Mouse (Mus musculus): ENCODE data around the gene Vax1. TPM values are rescaled to one million over a fixed set of nuclear protein-coding genes. Genes with fewer than 3 reads are reported as not detected.

The Vax1 gene
- not detected for total RNA-seq (2021)
- long read RNA-seq, experiment 1, result 0 reads
- long read RNA-seq, experiment 2, result 0 reads

- DNase-seq (ENCODE audit: low spot score in 2 of 2), result no peak
Measured at GRCm38 (mm10) chr19:59169936-59170765, at the start of gene Vax1. Gene Vax1, minus strand, starts transcription at chr19:59170056.

DNA sequence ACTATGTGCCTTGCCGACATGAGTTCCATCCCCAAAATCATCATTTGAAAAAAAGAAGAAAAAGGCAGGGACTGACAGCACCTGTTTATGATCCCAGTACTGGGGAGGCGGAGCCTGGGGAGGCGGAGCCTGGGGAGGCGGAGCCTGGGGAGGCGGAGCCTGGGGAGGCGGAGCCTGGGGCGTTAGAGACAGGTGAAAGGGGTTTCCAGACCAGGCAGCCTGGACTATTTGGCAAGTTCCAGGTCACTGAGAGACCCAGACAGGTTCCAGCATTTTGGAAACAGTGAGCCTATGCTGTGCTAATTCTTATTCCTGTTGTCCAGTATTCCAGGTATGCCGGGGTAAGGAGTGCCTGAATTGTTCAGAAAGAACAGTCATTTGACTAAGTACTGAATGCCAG is 49.1 kb upstream of the Vax1 start, which contains the start of gene Kcnk18:
Kcnk18 (plus strand) TSS at position 224 of the 400 bp plus-strand sequence.
- no peak for DNase-seq (ENCODE audit: low spot score in 2 of 2)

GRCm38 (mm10) chr19:59216891-59217290 is 47.0 kb upstream of the Vax1 start:
- no peak for DNase-seq (ENCODE audit: low spot score in 2 of 2)

DNA sequence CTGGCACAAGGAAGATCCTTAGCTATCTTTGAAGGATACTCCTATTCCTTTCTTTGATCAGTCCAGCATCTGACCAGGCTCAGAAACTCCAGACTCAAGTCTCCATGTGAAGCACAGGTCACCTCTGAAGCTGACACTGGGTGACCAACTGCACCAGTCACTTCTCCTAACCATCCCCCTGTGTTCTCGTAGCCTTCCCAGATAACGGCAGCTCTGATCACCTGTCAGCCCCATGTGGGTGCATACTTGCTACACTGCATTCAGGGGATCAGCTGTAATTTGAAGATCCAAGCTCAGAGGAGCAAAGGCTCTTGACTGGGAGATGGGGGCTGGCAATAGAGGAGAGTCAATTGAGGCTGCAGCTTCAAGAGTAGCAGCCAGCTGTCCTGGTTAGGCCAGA is 39.1 kb upstream of the Vax1 start:
- no peak for DNase-seq (ENCODE audit: low spot score in 2 of 2)

GRCm38 (mm10) chr19:59208475-59208874 is 38.6 kb upstream of the Vax1 start:
- DNase-seq (ENCODE audit: low spot score in 2 of 2), result peak; percentile 37 to 38

DNA sequence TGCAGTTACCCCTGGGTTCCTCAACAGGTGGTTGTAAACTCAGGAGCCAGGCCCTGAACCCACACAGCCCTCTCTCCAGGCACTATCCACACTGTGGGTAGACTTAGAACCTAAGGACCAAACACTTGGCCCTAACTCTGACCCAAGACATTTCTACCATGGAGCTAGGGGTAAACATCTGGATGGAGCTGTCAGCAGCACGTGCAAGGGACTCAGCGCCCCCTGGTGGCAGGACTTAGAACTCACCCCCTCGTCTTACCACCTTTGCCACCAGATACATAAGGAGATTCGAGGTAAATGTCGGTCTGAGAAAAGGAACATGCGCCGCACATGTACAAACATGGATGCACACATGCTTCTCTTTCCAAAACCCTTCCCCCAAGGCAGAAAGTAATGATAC is 28.3 kb upstream of the Vax1 start:
- DNase-seq (ENCODE audit: low spot score in 2 of 2), result peak; percentile 46 to 48

DNA sequence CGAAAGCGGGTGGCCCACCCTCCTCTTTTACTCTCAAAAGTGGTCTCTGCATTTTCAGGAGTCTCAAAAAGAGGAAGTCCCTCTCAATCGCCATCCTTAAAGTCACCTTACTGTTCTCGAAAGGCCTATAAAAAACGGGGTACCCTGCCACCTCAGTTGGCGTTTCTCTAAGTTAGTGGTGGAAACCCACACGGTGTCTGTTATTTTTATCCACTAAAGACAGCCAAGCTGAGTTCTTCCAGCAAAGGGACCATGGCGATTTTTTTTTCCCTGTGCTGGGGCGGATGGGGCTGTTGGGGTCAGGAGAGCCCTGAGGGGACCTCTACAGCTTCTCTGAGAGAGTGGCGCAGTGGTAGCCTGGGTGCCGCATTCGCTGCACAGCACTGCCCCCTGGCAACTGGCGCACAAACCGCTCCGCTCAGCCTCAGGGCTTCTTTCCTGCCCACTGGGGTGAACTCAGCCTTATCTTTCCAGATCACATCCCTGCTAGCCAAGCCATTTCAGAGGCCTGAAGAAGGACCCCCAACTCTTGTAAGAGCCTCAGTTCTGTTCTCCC is 26.3 kb upstream of the Vax1 start:
- DNase-seq (ENCODE audit: low spot score in 2 of 2), result peak in 1 of 2 experiments; percentile 34

- DNase-seq (ENCODE audit: low spot score in 2 of 2), result no peak
Measured at GRCm38 (mm10) chr19:59195181-59195770, 25.4 kb upstream of the Vax1 start.

DNA sequence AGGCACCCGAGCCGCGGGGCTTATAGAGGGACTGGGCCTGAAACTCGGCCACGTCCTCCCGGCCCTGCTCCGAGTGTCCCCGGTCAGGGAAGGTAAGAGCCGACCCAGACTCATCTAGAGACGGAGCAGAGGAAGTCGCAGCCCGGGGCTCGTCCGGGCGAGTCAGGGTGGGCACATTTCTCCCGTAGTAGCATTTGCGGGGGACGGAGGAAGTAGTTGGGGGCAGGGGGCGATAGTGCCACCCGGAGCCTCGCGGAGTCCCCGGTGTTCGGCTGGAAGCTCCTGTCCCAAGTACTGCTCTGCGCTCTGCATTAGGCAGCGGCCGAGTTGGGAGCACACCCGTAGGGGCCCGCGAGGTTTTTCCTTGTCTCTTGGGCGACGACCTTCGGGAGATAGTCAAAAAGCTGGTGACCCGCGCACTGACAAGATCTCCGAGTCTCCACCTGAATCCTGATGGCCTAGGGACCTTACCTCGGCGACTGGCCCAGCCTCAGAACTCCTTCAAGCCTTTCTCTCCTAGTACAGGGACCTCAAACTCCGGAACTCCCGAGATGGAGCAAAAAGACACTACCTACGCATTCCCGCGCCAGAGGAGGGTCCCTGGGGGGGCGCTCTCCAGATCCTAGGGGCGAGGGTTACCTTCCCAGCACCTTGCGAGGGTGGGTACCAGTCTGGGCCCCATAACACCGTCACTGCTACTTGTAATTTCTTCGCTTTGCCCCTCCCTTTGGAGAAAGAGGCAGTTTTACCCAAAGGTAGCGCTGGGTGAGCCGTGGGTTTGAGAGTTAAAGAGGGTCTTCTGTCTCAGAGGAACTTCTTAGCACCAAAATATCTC is 24.3 kb upstream of the Vax1 start:
- no peak for DNase-seq (ENCODE audit: low spot score in 2 of 2)

DNA sequence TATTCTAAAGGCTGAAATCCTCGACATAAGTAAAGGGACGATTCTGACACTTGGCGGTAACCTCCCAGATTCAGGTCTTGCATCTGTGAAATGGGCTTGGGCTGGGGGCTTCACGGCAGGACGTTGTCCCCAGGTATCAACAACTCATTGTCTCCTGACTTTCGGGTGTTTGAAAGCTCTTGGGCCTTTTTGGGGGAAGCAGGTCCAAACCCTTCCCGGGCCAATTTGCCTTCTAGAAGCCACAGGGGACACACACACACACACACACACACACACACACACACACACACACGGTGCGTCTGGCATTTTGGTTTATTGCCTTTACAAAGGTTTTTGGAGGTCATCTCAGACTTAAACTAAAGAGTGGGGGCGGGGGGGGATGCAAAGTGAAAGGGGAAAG is 23.6 kb upstream of the Vax1 start:
- DNase-seq (ENCODE audit: low spot score in 2 of 2), result no peak

DNA sequence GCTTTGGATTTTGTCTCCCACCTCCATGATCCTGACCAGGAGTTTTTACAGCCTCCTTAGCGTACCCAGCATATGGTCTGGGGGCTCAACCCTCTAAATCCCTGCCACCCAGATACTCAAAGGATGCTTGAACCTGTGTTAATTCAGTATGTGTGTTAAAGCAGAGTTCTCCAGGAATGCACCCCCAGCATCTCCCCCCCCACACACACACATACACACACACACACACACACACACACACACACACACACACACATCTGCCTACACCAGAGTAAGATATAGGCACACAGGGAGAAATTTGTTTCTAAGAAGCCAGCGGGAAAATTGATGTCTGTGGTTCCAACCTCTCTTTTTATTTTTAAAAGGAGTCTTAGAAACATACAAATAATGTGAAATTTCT is 22.6 kb upstream of the Vax1 start:
- no peak for DNase-seq (ENCODE audit: low spot score in 2 of 2)

DNA sequence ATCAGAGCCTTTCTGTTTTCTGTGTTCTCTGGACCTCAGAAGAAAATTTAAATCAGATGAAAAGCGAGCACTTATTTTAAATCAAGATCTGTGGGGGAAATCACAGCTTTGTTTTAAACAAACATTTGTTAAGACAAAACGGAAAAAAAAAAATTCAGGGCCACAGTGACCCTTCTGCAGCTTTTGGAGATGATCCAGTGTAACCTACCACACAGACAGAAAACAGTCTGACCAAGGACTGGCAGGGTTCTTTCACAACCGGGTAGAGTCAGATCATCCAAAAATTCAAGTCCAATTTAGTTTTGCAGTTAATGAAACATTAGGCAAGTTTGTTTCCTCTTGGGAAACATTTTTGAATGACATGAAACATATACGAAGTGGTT is 21.3 kb upstream of the Vax1 start:
- DNase-seq (ENCODE audit: low spot score in 2 of 2), result no peak

DNA sequence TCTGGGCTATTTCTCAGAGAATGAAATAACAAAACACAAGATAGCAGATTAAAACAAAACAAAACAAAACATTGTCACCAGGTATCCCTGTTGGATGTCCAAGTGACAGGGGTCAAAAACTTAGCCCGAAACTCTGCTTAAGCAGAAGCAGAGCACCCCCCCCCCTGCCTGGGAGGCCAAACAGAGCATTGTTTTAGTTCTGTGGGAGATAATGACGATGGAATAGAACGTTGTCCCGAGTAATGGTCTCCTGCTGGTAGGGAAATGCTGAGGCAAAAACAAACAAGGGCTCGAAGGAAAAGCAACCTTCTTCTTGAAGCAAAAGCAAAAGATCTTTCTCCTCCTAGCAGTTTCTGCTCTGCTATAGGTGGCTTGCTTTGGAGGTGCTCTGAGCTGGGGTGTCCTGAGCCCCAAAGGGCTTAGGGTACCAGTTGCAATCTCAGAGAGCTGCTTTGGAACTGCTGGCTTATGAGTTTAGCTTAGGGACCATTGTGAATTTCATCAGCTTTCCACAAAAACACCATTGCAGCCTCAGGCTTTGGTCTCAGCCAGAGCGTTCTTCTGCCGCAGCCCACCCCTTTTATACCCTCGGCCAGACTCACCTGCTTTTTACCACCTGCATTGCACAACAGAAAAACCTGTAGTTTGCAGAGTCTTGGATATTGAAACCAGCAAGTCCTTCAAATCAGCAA is 20.7 kb upstream of the Vax1 start:
- no peak for DNase-seq (ENCODE audit: low spot score in 2 of 2)

GRCm38 (mm10) chr19:59188981-59189380 is 19.1 kb upstream of the Vax1 start:
- no peak for DNase-seq (ENCODE audit: low spot score in 2 of 2)

DNA sequence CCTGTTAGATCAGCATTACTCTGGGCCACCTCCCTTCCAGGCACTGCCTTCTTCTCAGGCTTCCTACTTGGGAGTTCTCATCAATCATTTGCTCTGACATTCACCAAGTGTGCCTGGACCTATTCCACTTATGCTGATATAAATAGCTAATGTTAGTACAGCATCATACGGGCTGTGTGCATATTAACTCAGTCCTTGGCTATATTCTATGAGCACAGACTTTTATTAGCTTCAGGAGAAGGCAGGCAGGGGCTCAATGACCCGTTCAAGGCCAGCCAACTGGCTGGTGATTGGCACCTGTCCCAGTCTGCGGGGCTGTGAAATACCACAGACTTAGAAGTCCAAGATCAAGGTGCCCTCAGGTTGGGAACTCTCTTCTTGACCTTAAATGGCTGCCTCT is 14.1 kb upstream of the Vax1 start:
- DNase-seq (ENCODE audit: low spot score in 2 of 2), result no peak

- DNase-seq (ENCODE audit: low spot score in 2 of 2), result no peak
Measured at GRCm38 (mm10) chr19:59173341-59174015, 3.6 kb upstream of the Vax1 start.

DNA sequence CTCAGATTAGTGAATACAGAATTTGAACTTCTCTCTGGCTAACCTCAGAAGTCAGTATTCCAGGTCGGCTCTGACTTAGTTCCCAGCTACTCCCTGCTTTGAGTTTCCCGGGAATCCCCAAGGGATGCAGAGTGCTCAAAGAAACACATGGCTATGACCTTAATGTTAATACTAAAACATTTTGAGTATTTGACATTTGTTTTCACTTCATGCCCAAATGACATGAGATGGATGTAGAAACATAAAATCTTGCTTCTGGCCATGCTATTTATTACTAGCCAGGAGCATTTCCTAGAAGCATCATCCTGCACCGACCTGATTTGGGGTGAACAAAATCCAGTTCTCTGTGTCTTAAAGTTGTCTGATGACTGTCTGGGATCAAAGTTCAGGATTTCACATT is 2.9 kb upstream of the Vax1 start:
- no peak for DNase-seq (ENCODE audit: low spot score in 2 of 2)

GRCm38 (mm10) chr19:59171871-59172245 is 2.0 kb upstream of the Vax1 start:
- no peak for DNase-seq (ENCODE audit: low spot score in 2 of 2)

DNA sequence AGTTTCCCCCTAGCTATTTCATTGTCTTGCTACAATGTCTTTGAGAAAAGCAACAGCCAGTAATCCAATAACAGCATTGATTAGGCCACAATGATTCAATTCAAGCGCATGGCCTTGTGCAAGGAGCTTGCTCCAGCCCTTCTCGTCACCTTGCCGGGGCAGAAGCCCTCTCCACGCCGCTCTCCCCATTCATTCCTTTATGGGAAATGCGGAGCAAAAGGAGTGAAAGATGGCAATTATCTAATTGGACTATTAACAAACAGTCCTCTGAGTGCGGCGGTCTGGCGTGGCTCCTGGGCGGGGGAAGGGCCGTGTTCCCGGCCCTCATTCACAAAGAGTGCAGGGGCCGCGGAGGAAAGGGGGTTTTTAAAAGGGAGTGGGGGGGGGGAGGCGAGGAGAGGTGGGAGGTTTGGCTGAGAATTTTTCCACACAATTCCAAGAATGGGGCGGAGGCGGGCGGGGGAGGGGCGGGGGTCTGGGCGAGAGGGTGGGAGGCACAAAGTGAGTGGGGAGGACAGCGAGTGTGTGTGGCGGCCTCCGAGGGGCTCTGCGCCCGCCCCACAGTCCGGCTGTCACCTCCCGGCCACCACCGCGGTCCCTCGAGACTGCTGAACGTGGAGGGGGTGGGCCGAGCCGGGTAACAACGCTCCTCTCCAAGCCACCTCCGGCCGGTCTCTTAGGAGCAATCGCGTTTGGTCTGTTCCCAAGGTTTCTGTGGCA is 1.5 kb upstream of the Vax1 start:
- DNase-seq (ENCODE audit: low spot score in 2 of 2), result no peak

DNA sequence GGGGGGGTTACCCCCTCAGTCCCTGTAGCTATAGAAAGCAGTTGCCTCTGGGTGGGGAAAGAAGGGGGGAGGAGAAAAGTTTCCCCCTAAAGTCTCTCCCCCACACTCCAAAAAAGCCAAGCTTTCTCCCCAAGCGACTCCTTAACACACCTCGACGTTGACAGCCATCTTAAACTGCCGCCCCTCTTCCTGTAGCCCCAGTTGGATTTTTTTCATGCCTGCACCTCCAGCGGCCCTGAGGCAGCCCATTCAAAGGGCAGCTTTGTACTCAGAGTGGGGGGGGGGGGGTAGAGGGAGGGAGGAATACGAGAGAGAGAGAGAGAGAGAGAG is 875 bp upstream of the Vax1 start:
- no peak for DNase-seq (ENCODE audit: low spot score in 2 of 2)

Measured in adrenal gland, postnatal 4 days (tissue).